Mouse (Mus musculus): Measurements from ENCODE around the gene Cog3.

Cog3 gene

DNA sequence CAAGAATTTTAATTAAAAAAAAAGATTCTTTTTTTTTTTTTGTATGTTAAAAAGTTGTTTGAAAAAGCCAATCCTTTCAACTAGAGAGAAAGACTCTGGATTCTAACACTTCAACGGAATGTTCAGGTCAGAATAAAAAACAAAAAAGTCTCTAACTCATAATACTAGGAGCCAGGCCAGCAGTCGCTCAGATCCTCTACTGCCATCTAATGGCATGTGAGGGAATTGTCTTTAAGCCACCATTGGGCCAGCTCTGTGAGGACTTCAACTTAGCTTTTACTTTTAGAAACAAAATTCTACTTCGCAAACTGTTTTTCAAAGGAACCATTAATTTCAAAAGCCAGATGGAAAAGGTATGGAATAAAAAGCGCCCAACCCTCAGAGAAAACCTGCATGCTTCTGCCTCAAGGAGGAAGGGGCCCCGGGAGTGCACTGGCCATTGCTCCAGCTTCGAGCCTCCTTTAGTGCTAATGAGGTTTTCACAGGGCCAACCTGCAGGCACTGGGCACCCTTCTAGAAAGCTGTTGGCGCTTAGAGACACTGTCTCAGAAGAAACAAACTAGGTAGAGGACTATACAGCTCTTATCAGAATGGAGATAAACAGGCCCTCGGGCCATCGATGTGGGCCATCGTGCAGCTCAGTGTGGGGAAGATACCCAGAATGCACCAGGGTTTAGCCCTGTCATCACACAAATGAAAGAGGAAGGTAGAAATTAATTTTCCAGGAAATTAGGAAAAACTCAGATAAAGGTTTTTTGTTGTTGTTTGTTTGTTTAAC lies 6.9 kb upstream of the Cog3 start:
- peak; percentile 72 for DNase-seq (ENCODE audit: low read depth)

DNA sequence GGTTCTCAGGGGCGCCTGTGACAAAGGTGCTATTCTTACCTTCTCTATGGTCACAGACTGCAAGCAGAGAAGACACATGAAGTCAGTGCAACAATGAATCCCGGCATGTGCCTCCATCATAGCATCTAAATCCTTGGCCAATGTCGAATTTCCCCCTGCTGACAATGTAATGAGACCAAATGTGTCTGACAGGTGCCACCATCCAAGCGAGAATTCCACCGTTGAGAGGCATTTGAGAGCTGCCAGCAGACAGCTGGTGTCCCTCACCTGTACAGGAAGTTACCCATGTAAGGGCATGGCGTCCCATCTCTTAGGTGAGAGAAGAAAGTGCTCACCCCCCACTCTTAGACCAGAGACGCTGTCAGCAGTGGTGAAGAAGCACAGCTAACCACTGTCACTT lies 4.1 kb upstream of the Cog3 start:
- DNase-seq (ENCODE audit: low read depth) = no peak

GRCm38 (mm10) chr14:75757821-75758220 lies 3.5 kb upstream of the Cog3 start:
- DNase-seq (ENCODE audit: low read depth) = no peak

- DNase-seq (ENCODE audit: low read depth) = no peak
Measured at GRCm38 (mm10) chr14:75756971-75757370, 2.7 kb upstream of the Cog3 start.

GRCm38 (mm10) chr14:75753206-75753605 lies 1.1 kb downstream of the Cog3 start:
- peak; percentile 15 for DNase-seq (ENCODE audit: low read depth)

DNA sequence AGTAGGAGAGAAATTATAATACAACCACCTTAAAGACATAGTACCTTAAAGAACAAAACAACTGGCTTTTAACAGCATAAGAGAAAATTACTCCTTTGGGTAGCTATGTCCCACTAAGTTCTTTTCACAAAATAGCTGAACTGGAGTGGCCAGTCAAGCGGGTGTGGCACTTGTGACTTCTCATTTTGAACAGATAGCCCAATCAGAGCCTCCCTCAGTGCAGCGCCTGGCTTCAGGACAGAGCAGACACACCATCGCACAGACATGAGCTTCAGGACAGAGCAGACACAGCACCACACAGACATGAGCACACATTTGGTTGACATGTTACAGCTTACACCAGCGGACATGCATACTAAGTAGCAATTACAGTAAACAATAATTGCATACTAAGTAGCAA lies 3.3 kb downstream of the Cog3 start:
- DNase-seq (ENCODE audit: low read depth) = no peak

GRCm38 (mm10) chr14:75749123-75749522 lies 5.2 kb downstream of the Cog3 start:
- DNase-seq (ENCODE audit: low read depth) = no peak

DNA sequence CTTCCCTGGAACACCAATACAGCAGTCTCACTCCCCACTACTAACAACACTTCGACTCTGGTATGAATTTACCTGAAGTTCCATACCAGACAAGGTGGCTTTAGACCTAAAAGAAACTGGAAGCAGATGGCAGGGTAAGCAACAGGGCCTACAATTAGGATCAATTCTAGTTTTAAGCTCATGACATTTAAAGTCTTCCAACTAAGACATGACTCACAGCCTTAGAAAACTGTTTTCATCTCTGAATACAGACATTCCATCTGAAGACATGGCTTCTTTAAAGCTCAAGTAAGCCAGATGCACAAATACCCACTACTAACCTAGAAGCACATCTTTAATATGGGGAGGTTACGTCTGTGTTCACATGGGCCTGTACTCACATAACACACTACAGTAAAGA lies 6.4 kb downstream of the Cog3 start:
- no peak for DNase-seq (ENCODE audit: low read depth)

- no peak for DNase-seq (ENCODE audit: low read depth)
Measured at GRCm38 (mm10) chr14:75741904-75742303, 12.4 kb downstream of the Cog3 start.

- DNase-seq (ENCODE audit: low read depth) = peak; percentile 29
Measured at GRCm38 (mm10) chr14:75735597-75735996, 18.7 kb downstream of the Cog3 start.

GRCm38 (mm10) chr14:75732631-75733030 lies 21.7 kb downstream of the Cog3 start:
- DNase-seq (ENCODE audit: low read depth) = no peak

DNA sequence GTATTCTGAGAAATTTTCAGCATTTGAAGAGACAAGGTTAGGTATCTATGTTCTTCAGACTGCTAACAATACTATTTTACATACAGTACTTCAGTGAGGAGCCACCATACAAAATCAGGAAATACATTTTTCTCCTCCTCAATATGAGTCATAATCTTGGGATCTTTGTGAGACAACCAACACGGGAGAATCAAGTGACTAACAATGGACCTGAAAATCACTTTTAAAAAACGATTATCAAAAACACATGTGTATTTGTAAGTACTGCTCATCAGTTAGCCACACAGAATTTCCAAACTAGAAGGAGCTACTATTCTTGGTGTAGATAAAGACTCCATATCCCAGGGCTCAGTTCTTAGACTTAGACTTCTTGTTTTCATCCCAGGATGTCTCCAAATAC lies 23.0 kb downstream of the Cog3 start:
- no peak for DNase-seq (ENCODE audit: low read depth)

GRCm38 (mm10) chr14:75728111-75728510 lies 26.2 kb downstream of the Cog3 start:
- no peak for DNase-seq (ENCODE audit: low read depth)

DNA sequence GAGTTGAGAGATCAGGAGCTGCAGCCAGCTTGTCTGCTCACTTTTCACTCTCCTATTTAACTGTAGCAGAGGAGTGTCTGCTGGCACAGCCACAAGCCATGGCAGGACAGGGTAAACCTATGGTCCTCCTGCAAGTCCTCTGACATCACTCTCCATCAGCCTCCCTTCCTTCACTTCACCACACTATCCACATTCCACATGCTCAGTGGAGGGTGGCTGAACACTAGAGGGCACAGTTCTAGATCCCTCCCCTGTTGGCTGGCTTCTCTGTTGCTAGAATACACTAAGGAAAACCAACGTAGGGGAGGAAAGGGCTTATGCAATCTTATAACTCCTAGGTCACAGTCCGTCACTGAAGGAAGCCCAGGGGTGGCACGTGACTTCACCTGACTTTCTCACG lies 27.3 kb downstream of the Cog3 start:
- peak; percentile 77 for DNase-seq (ENCODE audit: low read depth)

GRCm38 (mm10) chr14:75722816-75723215 lies 31.5 kb downstream of the Cog3 start:
- no peak for DNase-seq (ENCODE audit: low read depth)

GRCm38 (mm10) chr14:75721977-75722563 lies 32.2 kb downstream of the Cog3 start:
- DNase-seq (ENCODE audit: low read depth) = peak; percentile 76

- DNase-seq (ENCODE audit: low read depth) = no peak
Measured at GRCm38 (mm10) chr14:75720121-75720520, 34.2 kb downstream of the Cog3 start.

DNA sequence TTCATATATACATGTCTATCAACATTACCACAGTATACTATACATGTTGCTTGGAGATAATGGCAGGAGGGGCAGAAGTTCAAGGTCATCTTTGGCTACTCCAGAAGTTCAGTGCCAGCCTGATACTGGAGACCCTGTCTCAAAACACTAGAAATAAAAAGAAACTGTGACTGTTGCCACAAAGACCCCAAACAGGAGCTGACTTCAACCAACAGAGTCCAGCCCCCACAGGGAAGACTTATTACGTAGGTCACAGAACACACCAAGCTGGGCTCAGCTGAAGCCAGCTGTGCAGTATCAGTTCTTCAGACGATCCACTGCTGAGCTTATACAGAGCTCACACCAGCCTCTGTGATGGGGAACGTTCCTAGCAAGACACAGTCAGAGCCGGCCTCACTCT lies 37.9 kb downstream of the Cog3 start:
- DNase-seq (ENCODE audit: low read depth) = no peak

- peak; percentile 18 for DNase-seq (ENCODE audit: low read depth)
Measured at GRCm38 (mm10) chr14:75713661-75714060, 40.7 kb downstream of the Cog3 start.

GRCm38 (mm10) chr14:75712687-75713086 lies 41.6 kb downstream of the Cog3 start:
- DNase-seq (ENCODE audit: low read depth) = no peak

GRCm38 (mm10) chr14:75711731-75712130 lies 42.6 kb downstream of the Cog3 start:
- no peak for DNase-seq (ENCODE audit: low read depth)

GRCm38 (mm10) chr14:75708986-75709385 lies 45.3 kb downstream of the Cog3 start:
- no peak for DNase-seq (ENCODE audit: low read depth)

DNA sequence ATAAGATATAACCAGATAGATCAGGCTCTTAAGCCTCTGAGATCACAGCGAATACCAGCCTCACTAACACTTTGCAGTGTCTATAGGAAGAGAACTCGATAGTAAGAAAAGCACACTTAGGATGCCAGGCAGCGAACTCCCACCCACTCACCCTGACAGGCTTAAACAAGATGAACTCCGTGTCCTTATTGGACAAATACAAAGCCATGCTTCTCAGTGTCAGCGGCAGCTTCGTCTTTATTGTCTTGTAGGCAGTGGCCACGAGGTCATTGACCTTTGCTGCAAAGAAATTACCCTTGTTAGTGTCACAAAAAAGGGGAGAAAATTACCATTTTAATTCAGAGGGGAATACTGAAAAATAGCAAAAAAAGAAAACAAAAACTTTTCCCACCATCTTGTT lies 46.5 kb downstream of the Cog3 start:
- DNase-seq (ENCODE audit: low read depth) = no peak

GRCm38 (mm10) chr14:75706647-75707046 lies 47.7 kb downstream of the Cog3 start:
- no peak for DNase-seq (ENCODE audit: low read depth)

Measured in 416B (cell line).